Mouse (Mus musculus) heart, embryonic 16.5 days (tissue): Measurements from ENCODE around the gene Rsad1. TPM values are rescaled to one million over a fixed set of nuclear protein-coding genes. Genes with fewer than 3 reads are reported as not detected.
A peak's percentile ranks its signal among the peaks of the same experiment; 100 is the strongest.

Experiments used
- ATAC-seq: fragments of 200-750 bp; cut with Nextera tagmentation; replicated peaks from 2 replicates; pipeline ENCODE4 v1.8.0; 2017; ENCODE audit warnings: moderate number of reproducible peaks; ENCODE audit not compliant: insufficient read depth, low FRiP score; ENCODE audit errors: extremely low read depth
- H3K27ac ChIP-seq: fragments of 300-500 bp; sonication (generic); 2 replicates; pipeline ENCODE4 v1.5.1; 2014; ENCODE audit warnings: mild to moderate bottlenecking, low read length, control low read depth, moderate library complexity
- H3K27me3 ChIP-seq: fragments of 300-500 bp; sonication (generic); 2 replicates; pipeline ENCODE4 v1.6.1; 2014; ENCODE audit warnings: low read length, mixed read lengths; ENCODE audit not compliant: control insufficient read depth, insufficient read depth
- H3K36me3 ChIP-seq: fragments of 300-500 bp; sonication (generic); 2 replicates; pipeline ENCODE4 v1.6.1; 2014; ENCODE audit not compliant: control insufficient read depth, insufficient read depth
- H3K4me1 ChIP-seq: fragments of 300-500 bp; sonication (generic); 2 replicates; pipeline ENCODE4 v1.6.1; 2014; ENCODE audit warnings: low read length, mixed read lengths; ENCODE audit not compliant: control insufficient read depth, insufficient read depth
- H3K4me2 ChIP-seq: fragments of 300-500 bp; sonication (generic); 2 replicates; pipeline ENCODE4 v1.6.1; 2014; ENCODE audit warnings: low read depth, mild to moderate bottlenecking, control low read depth, low read length
- H3K4me3 ChIP-seq: fragments of 300-500 bp; sonication (generic); 2 replicates; pipeline ENCODE4 v1.5.1; 2014; ENCODE audit warnings: mild to moderate bottlenecking, control low read depth, low read length
- H3K9ac ChIP-seq: fragments of 300-500 bp; sonication (generic); 2 replicates; pipeline ENCODE4 v1.6.1; 2014; ENCODE audit warnings: low read length, control low read depth
- H3K9me3 ChIP-seq: fragments of 300-500 bp; sonication (generic); replicated peaks from 2 replicates; pipeline ENCODE4 v1.6.1; 2016; ENCODE audit warnings: low read length; ENCODE audit not compliant: control insufficient read depth
- WGBS: fragments of 180-500 bp; shearing (Covaris S2); extraction: QIAGEN DNeasy Blood & Tissue Kit; methylation state at CpG from one replicate; pipeline ENCODE4 v1.1.7; 2014; 5-methylcytosine and 5-hydroxymethylcytosine counted together
- polyA plus RNA-seq: library from polyadenylated mRNA; unstranded; fragments of >200 nt; fragmentation: Nextera tagmentation; extraction: Ambion mirVana; gene quantifications from 2 replicates; pipeline ENCODE4 v1.2.1, GENCODE M21; 2015

Gene Rsad1
- polyA plus RNA-seq, 1 experiment from 2014 or later = 7.3 TPM

DNA sequence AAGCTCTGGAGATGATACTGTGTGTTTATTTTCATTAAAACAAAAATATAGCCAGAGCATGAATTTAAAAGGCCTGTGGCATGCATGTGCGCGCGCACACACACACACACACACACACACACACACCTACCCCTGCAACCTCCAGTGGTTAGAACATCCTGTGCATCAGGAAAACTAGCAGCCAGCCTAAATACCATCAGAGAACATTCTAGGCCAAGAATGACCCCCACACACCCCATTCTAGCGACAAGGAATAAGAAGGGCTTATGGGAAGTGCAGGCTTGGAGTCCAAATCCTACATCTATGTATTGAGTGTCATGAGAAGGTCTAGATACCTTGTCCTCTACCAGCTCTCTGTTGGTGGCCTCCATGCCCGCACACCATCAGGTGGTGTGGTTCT, 14.3 kb upstream of the Rsad1 start:
- Histone ChIP-seq H3K4me3 (no peak overlapping the region), H3K9me3 (no peaks in the 10 kb centered on the region), H3K4me1 (peaks cover 15% of the 10 kb centered on the region), H3K27ac (no peak overlapping the region), H3K9ac (no peak overlapping the region), H3K27me3 (peaks cover 6% of the 10 kb centered on the region; the same call in 1 of the 2 replicates), H3K4me2 (no peak overlapping the region), H3K36me3 (no peaks in the 10 kb centered on the region)
- no peak for ATAC-seq
- 92% methylated on average over 5 of the region's 5 CpGs for WGBS

GRCm38 (mm10) chr11:94558226-94558625, 9.2 kb upstream of the Rsad1 start:
- ATAC-seq = no peak
- H3K27me3 ChIP-seq = no peaks in the 10 kb centered on the region
- no peak overlapping the region for H3K9ac ChIP-seq
- H3K4me2 ChIP-seq = no peak overlapping the region
- no peak overlapping the region for H3K4me3 ChIP-seq
- no peaks in the 10 kb centered on the region for H3K4me1 ChIP-seq
- no peak overlapping the region for H3K27ac ChIP-seq
- H3K36me3 ChIP-seq = no peaks in the 10 kb centered on the region
- WGBS = 67% methylated on average over 3 of the region's 3 CpGs
- no peaks in the 10 kb centered on the region for H3K9me3 ChIP-seq

GRCm38 (mm10) chr11:94550442-94550744, 1.3 kb upstream of the Rsad1 start:
- ATAC-seq = no peak
- Histone ChIP-seq H3K36me3 (no peaks in the 10 kb centered on the region), H3K4me3 (no peak overlapping the region), H3K9ac (no peak overlapping the region), H3K4me2 (no peak overlapping the region), H3K27me3 (no peaks in the 10 kb centered on the region), H3K4me1 (peaks cover 5% of the 10 kb centered on the region), H3K27ac (no peak overlapping the region), H3K9me3 (peaks cover 4% of the 10 kb centered on the region; the same call in 1 of the 2 replicates)
- 75% methylated on average over 5 of the region's 5 CpGs for WGBS

- no peak overlapping the region for H3K4me2 ChIP-seq
- WGBS = 66% methylated on average over 10 of the region's 10 CpGs
- peak overlapping the region; percentile 52 for H3K9ac ChIP-seq
- peaks cover 4% of the 10 kb centered on the region; the same call in 1 of the 2 replicates for H3K9me3 ChIP-seq
- no peaks in the 10 kb centered on the region for H3K36me3 ChIP-seq
- H3K27me3 ChIP-seq = no peaks in the 10 kb centered on the region
- peaks cover 5% of the 10 kb centered on the region for H3K4me1 ChIP-seq
- H3K27ac ChIP-seq = peak overlapping the region; percentile 69
- ATAC-seq = no peak
- no peak overlapping the region for H3K4me3 ChIP-seq
Observed at GRCm38 (mm10) chr11:94549691-94550441, 811 bp upstream of the Rsad1 start.

GRCm38 (mm10) chr11:94548041-94548784, 842 bp downstream of the Rsad1 start:
- Histone ChIP-seq H3K36me3 (no peaks in the 10 kb centered on the region), H3K4me3 (peak overlapping the region; percentile 57), H3K27me3 (no peaks in the 10 kb centered on the region), H3K4me1 (peaks cover 7% of the 10 kb centered on the region), H3K27ac (peak overlapping the region; percentile 79), H3K4me2 (peak overlapping the region; percentile 79), H3K9ac (peak overlapping the region; percentile 73), H3K9me3 (peaks cover 4% of the 10 kb centered on the region; the same call in 1 of the 2 replicates)
- ATAC-seq = 0 out of 2 replicates have a peak, but pooled peaks have one; percentile 11
- 10% methylated on average over 24 of the region's 24 CpGs for WGBS

- peaks cover 7% of the 10 kb centered on the region for H3K4me1 ChIP-seq
- no peaks in the 10 kb centered on the region for H3K27me3 ChIP-seq
- peaks cover 4% of the 10 kb centered on the region; the same call in 1 of the 2 replicates for H3K9me3 ChIP-seq
- H3K9ac ChIP-seq = no peak overlapping the region
- no peak overlapping the region for H3K4me3 ChIP-seq
- 94% methylated on average over 6 of the region's 6 CpGs for WGBS
- H3K4me2 ChIP-seq = no peak overlapping the region
- 0 out of 2 replicates have a peak, but pooled peaks cover 5% of the 10 kb centered on the region for H3K36me3 ChIP-seq
- H3K27ac ChIP-seq = no peak overlapping the region
- no peak for ATAC-seq
Observed at GRCm38 (mm10) chr11:94547271-94547670, 1.8 kb downstream of the Rsad1 start.

GRCm38 (mm10) chr11:94546381-94546780, 2.7 kb downstream of the Rsad1 start:
- Histone ChIP-seq H3K36me3 (0 out of 2 replicates have a peak, but pooled peaks cover 5% of the 10 kb centered on the region), H3K27me3 (no peaks in the 10 kb centered on the region), H3K4me2 (no peak overlapping the region), H3K4me1 (peaks cover 7% of the 10 kb centered on the region), H3K9ac (no peak overlapping the region), H3K27ac (no peak overlapping the region), H3K9me3 (no peaks in the 10 kb centered on the region; the same call in 1 of the 2 replicates), H3K4me3 (no peak overlapping the region)
- ATAC-seq = no peak
- 98% methylated on average over 5 of the region's 5 CpGs for WGBS

GRCm38 (mm10) chr11:94544422-94544821, 4.6 kb downstream of the Rsad1 start:
- no peaks in the 10 kb centered on the region for H3K27me3 ChIP-seq
- H3K27ac ChIP-seq = no peak overlapping the region
- ATAC-seq = no peak
- 0 out of 2 replicates have a peak, but pooled peaks cover 5% of the 10 kb centered on the region for H3K36me3 ChIP-seq
- H3K4me3 ChIP-seq = peak overlapping the region; percentile 20
- H3K4me1 ChIP-seq = peaks cover 7% of the 10 kb centered on the region
- H3K9ac ChIP-seq = peak overlapping the region; percentile 21; the same call in 1 of the 2 replicates
- no peaks in the 10 kb centered on the region for H3K9me3 ChIP-seq
- H3K4me2 ChIP-seq = peak overlapping the region; percentile 36
- 53% methylated on average over 18 of the region's 18 CpGs for WGBS

GRCm38 (mm10) chr11:94543932-94544331, 5.1 kb downstream of the Rsad1 start:
- peak overlapping the region; percentile 10; the same call in 1 of the 2 replicates for H3K9ac ChIP-seq
- peaks cover 7% of the 10 kb centered on the region for H3K4me1 ChIP-seq
- WGBS = 19% methylated on average over 9 of the region's 9 CpGs
- H3K4me2 ChIP-seq = peak overlapping the region; percentile 36
- H3K9me3 ChIP-seq = no peaks in the 10 kb centered on the region
- peak; percentile 33 for ATAC-seq
- H3K36me3 ChIP-seq = 0 out of 2 replicates have a peak, but pooled peaks cover 5% of the 10 kb centered on the region
- H3K27me3 ChIP-seq = no peaks in the 10 kb centered on the region
- peak overlapping the region; percentile 20; the same call in 1 of the 2 replicates for H3K4me3 ChIP-seq
- no peak overlapping the region for H3K27ac ChIP-seq
